In genomic region chr11:97123282-97123890, GRCm38 (mm10) we compare ENCODE assay signal across 7 mouse cellular contexts. TPM values are rescaled to one million over a fixed set of nuclear protein-coding genes. Genes with fewer than 3 reads are reported as not detected.
DNase-seq lines count a peak whose midpoint lies in the region; ATAC-seq and TF ChIP-seq lines count a peak whose summit lies in the region.

No protein-coding gene starts in this region.

- H3K79me2 ChIP-seq in CH12.LX (replicated peaks; ENCODE audit: control insufficient read depth, extremely low read depth, insufficient read depth, poor library complexity, severe bottlenecking): no peaks in the 10 kb centered on the region

- dilution Hi-C loops in CH12.LX (cut with MboI; ENCODE audit: extremely low pct_ligation_motif_present, extremely low pct_unique_long_range_greater_than_20kb, low sequenced_read_pairs): no loop called here

- in situ Hi-C loops in CH12.LX (cut with MboI; ENCODE audit: low pct_ligation_motif_present, low pct_unique_long_range_greater_than_20kb, low sequenced_read_pairs): no loop called here

- no peak for ATAC-seq in kidney, embryonic 16.5 days (ENCODE audit: low FRiP score, low TSS enrichment)
- ATAC-seq in megakaryocyte progenitor cell, adult 5-6 weeks (replicated peaks; ENCODE audit: poor library complexity): 0 out of 2 replicates have a peak, but pooled peaks have one; percentile 43

- H3K4me1 ChIP-seq in kidney, adult 2 months (ENCODE audit: control insufficient read depth, insufficient read depth, low read length): no peaks in the 10 kb centered on the region
- H3K4me1 ChIP-seq in kidney, embryonic 16.5 days (ENCODE audit: insufficient read depth, low read length): peaks cover 17% of the 10 kb centered on the region
- peaks cover 36 to 91% of the 10 kb centered on the region in 2 experiments for H3K4me1 ChIP-seq in CH12.LX (ENCODE audit: control insufficient read depth in 1 of 2, insufficient read depth in 2 of 2)

- no peak overlapping the region for H3K4me3 ChIP-seq in kidney, adult 2 months (ENCODE audit: insufficient read depth, low read depth, low read length)
- no peak overlapping the region for H3K4me3 ChIP-seq in kidney, embryonic 16.5 days (ENCODE audit: low read length)
- no peak overlapping the region for H3K4me3 ChIP-seq in CH12.LX (replicated peaks in 1 of 3; ENCODE audit: low read depth in 2 of 3, low read length in 2 of 3, poor library complexity in 1 of 3)

- H3K27me3 ChIP-seq in kidney, adult 2 months (replicated peaks; ENCODE audit: control insufficient read depth, insufficient read depth, low read length): no peaks in the 10 kb centered on the region
- H3K27me3 ChIP-seq in kidney, embryonic 16.5 days (ENCODE audit: insufficient read depth, low read length): peaks cover 5% of the 10 kb centered on the region; the same call in 1 of the 2 replicates
- no peaks in the 10 kb centered on the region for H3K27me3 ChIP-seq in CH12.LX (replicated peaks)

- no peak overlapping the region for H3K4me2 ChIP-seq in kidney, embryonic 16.5 days (replicated peaks; ENCODE audit: low read depth, low read length)
- H3K4me2 ChIP-seq in CH12.LX (ENCODE audit: insufficient read depth, low read depth, poor library complexity, severe bottlenecking): peak overlapping the region; percentile 17; the same call in 1 of the 2 replicates

- no peak for TF ChIP-seq POLR2A in kidney, adult 2 months (IDR thresholded peaks at IDR 0.05; ENCODE audit: low read depth, low read length)
- no peak for TF ChIP-seq POLR2A in CH12.LX (IDR thresholded peaks at IDR 0.05; ENCODE audit: low read depth, low read length)

- H3K9ac ChIP-seq in kidney, embryonic 16.5 days (replicated peaks; ENCODE audit: low read length): no peak overlapping the region
- H3K9ac ChIP-seq in CH12.LX (ENCODE audit: insufficient read depth, low read depth): peak overlapping the region; percentile 4; the same call in 1 of the 2 replicates

- DNase-seq in kidney, adult 2 months: no peak
- DNase-seq in CH12.LX (ENCODE audit: extremely low read depth) (peak; percentile 82), MN1 (ENCODE audit: low spot score) (peak; percentile 33)
- no peak for DNase-seq in cerebellum, postnatal 14 days
- no peak for DNase-seq in thymus, postnatal 36 days

- TF ChIP-seq CTCF in kidney, adult 2 months (conservative IDR thresholded peaks at IDR 0.05; ENCODE audit: insufficient read depth, insufficient read length, low read depth, low read length): peak; percentile 41; the same call in 1 of the 2 replicates
- peak; percentile 80 to 85 for TF ChIP-seq CTCF in CH12.LX (conservative IDR thresholded peaks at IDR 0.05 in 1 of 2, IDR thresholded peaks at IDR 0.05 in 1 of 2; ENCODE audit: low read depth in 2 of 2, low read length in 2 of 2)

- no peak for TF ChIP-seq EP300 in CH12.LX (IDR thresholded peaks at IDR 0.05; ENCODE audit: low read length)

- WGBS in kidney, adult 2 months: 30% methylated on average over 11 of the region's 11 CpGs
- WGBS in kidney, embryonic 16.5 days: 17% methylated on average over 11 of the region's 11 CpGs

- H3K9me3 ChIP-seq in kidney, embryonic 16.5 days (ENCODE audit: low read length): no peaks in the 10 kb centered on the region
- H3K9me3 ChIP-seq in CH12.LX (replicated peaks; ENCODE audit: low read length): no peaks in the 10 kb centered on the region

- no peak overlapping the region for H3K27ac ChIP-seq in kidney, adult 2 months (ENCODE audit: insufficient read depth, low read depth, low read length)
- no peak overlapping the region for H3K27ac ChIP-seq in kidney, embryonic 16.5 days (ENCODE audit: low read length)
- H3K27ac ChIP-seq in CH12.LX (ENCODE audit: insufficient read depth, low read depth): no peak overlapping the region

- TF ChIP-seq RAD21 in CH12.LX (IDR thresholded peaks at IDR 0.05; ENCODE audit: low read depth, low read length): peak; percentile 71

- no peaks in the 10 kb centered on the region for H3K36me3 ChIP-seq in kidney, adult 2 months (ENCODE audit: control insufficient read depth, insufficient read depth, low read length)
- no peaks in the 10 kb centered on the region for H3K36me3 ChIP-seq in kidney, embryonic 16.5 days (ENCODE audit: insufficient read depth, low read length)
- no peaks in the 10 kb centered on the region for H3K36me3 ChIP-seq in CH12.LX (replicated peaks in 1 of 2; ENCODE audit: control insufficient read depth in 1 of 2, insufficient read depth in 1 of 2, low read length in 1 of 2)

TF ChIP-seq in CH12.LX, 34 proteins besides CTCF, POLR2A, EP300 and RAD21:
- no peak for TF ChIP-seq TCF12 (IDR thresholded peaks at IDR 0.05; ENCODE audit: low read depth, low read length)
- no peak for TF ChIP-seq UBTF (IDR thresholded peaks at IDR 0.05; ENCODE audit: low read depth, low read length)
- TF ChIP-seq ZC3H11A (IDR thresholded peaks at IDR 0.05; ENCODE audit: low read depth, low read length): no peak; the same call in 1 of the 2 replicates
- TF ChIP-seq JUND (conservative IDR thresholded peaks at IDR 0.05; ENCODE audit: low read depth, low read length): no peak
- peak; percentile 52; the same call in 1 of the 2 replicates for TF ChIP-seq NELFE (IDR thresholded peaks at IDR 0.05; ENCODE audit: low read depth, low read length)
- no peak for TF ChIP-seq CHD2 (IDR thresholded peaks at IDR 0.05; ENCODE audit: low read length)
- TF ChIP-seq E2F4 (IDR thresholded peaks at IDR 0.05; ENCODE audit: insufficient replicate concordance, low read depth, low read length): no peak
- TF ChIP-seq GABPA (IDR thresholded peaks at IDR 0.05; ENCODE audit: insufficient replicate concordance, low read depth, low read length): no peak
- TF ChIP-seq MAX (IDR thresholded peaks at IDR 0.05; ENCODE audit: low read length): no peak
- no peak for TF ChIP-seq MXI1 (IDR thresholded peaks at IDR 0.05; ENCODE audit: low read depth, low read length)
- TF ChIP-seq BHLHE40 (IDR thresholded peaks at IDR 0.05; ENCODE audit: low read depth, low read length): peak; percentile 32; the same call in 1 of the 2 replicates
- TF ChIP-seq CHD1 (IDR thresholded peaks at IDR 0.05; ENCODE audit: low read depth, low read length): no peak
- TF ChIP-seq HCFC1 (IDR thresholded peaks at IDR 0.05; ENCODE audit: low read depth, low read length): peak; percentile 53
- TF ChIP-seq ELF1 (IDR thresholded peaks at IDR 0.05; ENCODE audit: low read depth, low read length): peak; percentile 67
- no peak for TF ChIP-seq NRF1 (IDR thresholded peaks at IDR 0.05; ENCODE audit: low read depth, low read length)
- TF ChIP-seq RCOR1 (conservative IDR thresholded peaks at IDR 0.05; ENCODE audit: low read depth, low read length): peak; percentile 42; the same call in 1 of the 2 replicates
- TF ChIP-seq USF1 (IDR thresholded peaks at IDR 0.05; ENCODE audit: low read depth, low read length): no peak
- peak; percentile 70 for TF ChIP-seq IRF4 (IDR thresholded peaks at IDR 0.05; ENCODE audit: low read depth, low read length)
- TF ChIP-seq MAZ (IDR thresholded peaks at IDR 0.05; ENCODE audit: low read depth, low read length): peak; percentile 57; the same call in 1 of the 2 replicates
- peak; percentile 58; the same call in 1 of the 2 replicates for TF ChIP-seq MYC (IDR thresholded peaks at IDR 0.05; ENCODE audit: low read depth, low read length)
- no peak for TF ChIP-seq ZNF384 (IDR thresholded peaks at IDR 0.05; ENCODE audit: low read depth, low read length)
- TF ChIP-seq ZKSCAN1 (IDR thresholded peaks at IDR 0.05; ENCODE audit: borderline replicate concordance, low read depth, low read length): peak; percentile 54; the same call in 1 of the 2 replicates
- peak; percentile 69 for TF ChIP-seq SMC3 (IDR thresholded peaks at IDR 0.05; ENCODE audit: low read depth, low read length)
- no peak for TF ChIP-seq ZMIZ1 (IDR thresholded peaks at IDR 0.05; ENCODE audit: low read depth, low read length)
- TF ChIP-seq MAFK (IDR thresholded peaks at IDR 0.05; ENCODE audit: insufficient replicate concordance, low read length): no peak
- no peak for TF ChIP-seq SIN3A (IDR thresholded peaks at IDR 0.05; ENCODE audit: low read length)
- TF ChIP-seq ETS1 (conservative IDR thresholded peaks at IDR 0.05; ENCODE audit: low read depth, low read length): no peak; the same call in 1 of the 2 replicates
- no peak for TF ChIP-seq POLR2AphosphoS2 (IDR thresholded peaks at IDR 0.05; ENCODE audit: low read depth, low read length)
- no peak for TF ChIP-seq TBP (conservative IDR thresholded peaks at IDR 0.05; ENCODE audit: low read depth, low read length)
- no peak for TF ChIP-seq USF2 (conservative IDR thresholded peaks at IDR 0.05; ENCODE audit: low read depth, low read length)
- no peak for TF ChIP-seq JUN (IDR thresholded peaks at IDR 0.05; ENCODE audit: insufficient read depth, low read depth, low read length)
- TF ChIP-seq PAX5 (IDR thresholded peaks at IDR 0.05; ENCODE audit: low read length): no peak
- no peak for TF ChIP-seq KAT2A (IDR thresholded peaks at IDR 0.05; ENCODE audit: insufficient replicate concordance, low read length)
- TF ChIP-seq MEF2A (IDR thresholded peaks at IDR 0.05; ENCODE audit: borderline replicate concordance, low read depth, low read length): 0 out of 2 replicates have a peak, but pooled peaks have one; percentile 37

RNA-seq across cellular contexts. Expression of gene Tbx21, which starts 8.3 kb away (rescaled TPM):
- 0.20 and 0.56 TPM in 2 replicates for polyA plus RNA-seq in kidney, adult 2 months (2012; rRNA removed)
- polyA plus RNA-seq in kidney, embryonic 16.5 days (2015; fragmentation: Nextera tagmentation; extraction: Ambion mirVana): 0.14 and 0.24 TPM in 2 replicates
- 0.08 TPM in 2 replicates for total RNA-seq in CH12.LX (2012; rRNA removed)
- not detected in 2 replicates for total RNA-seq in CH12.LX (2014; rRNA removed)
- polyA plus RNA-seq in CH12.LX (2012; ENCODE audit: insufficient read length, low read depth): 0.09 TPM in 1 of 2 replicates, not detected in the other
- not detected in 2 replicates for total RNA-seq in megakaryocyte progenitor cell, adult 5-6 weeks (2015)
- total RNA-seq in megakaryocyte progenitor cell, adult 5-6 weeks (2017): not detected in 2 replicates

RNA-seq across cellular contexts. Expression of gene Tbkbp1, which starts 27.9 kb away (rescaled TPM):
- polyA plus RNA-seq in kidney, adult 2 months (2012; rRNA removed): 10.4 and 12.1 TPM in 2 replicates
- 4.0 TPM in 2 replicates for polyA plus RNA-seq in kidney, embryonic 16.5 days (2015; fragmentation: Nextera tagmentation; extraction: Ambion mirVana)
- total RNA-seq in CH12.LX (2012; rRNA removed) (2.1 and 3.1 TPM in 2 replicates), CH12.LX (2014; rRNA removed) (0.44 and 1.2 TPM in 2 replicates)
- 5.2 and 5.7 TPM in 2 replicates for polyA plus RNA-seq in CH12.LX (2012; ENCODE audit: insufficient read length, low read depth)
- total RNA-seq in megakaryocyte progenitor cell, adult 5-6 weeks (2015): 3.6 and 4.1 TPM in 2 replicates
- 2.5 and 5.8 TPM in 2 replicates for total RNA-seq in megakaryocyte progenitor cell, adult 5-6 weeks (2017)

Comparison
In these comparisons a context has a peak if more than half of its experiments do, and no peak if none do; other contexts are left out.
1. DNase-seq: peak in CH12.LX (single experiment) and MN1 (single experiment); none in kidney, adult 2 months (single experiment), cerebellum, postnatal 14 days (0 of 2) and thymus, postnatal 36 days (0 of 2).